ENCODE assay signal across 19 mouse cellular contexts in genomic region chr11:25574129-25574465, GRCm38 (mm10).
DNase-seq lines count a peak whose midpoint lies in the region; ATAC-seq lines count a peak whose summit lies in the region.
"Had no signal": no experiment of that assay in that cellular context is flagged by ENCODE, and none has a peak within 500 bp of the region (broad histone marks: within the 10 kb centered on the region; RNA-seq: fewer than 3 reads in every experiment).

No protein-coding gene starts in this region.

- DNase-seq in forebrain, embryonic 11.5 days (ENCODE audit: low spot score): no peak
- DNase-seq in midbrain, embryonic 10.5 days (ENCODE audit: low spot score): no peak
- DNase-seq in embryo, embryonic 9.5 days (ENCODE audit: extremely low spot score): no peak
- DNase-seq in yolk sac, embryonic 10.5 days (ENCODE audit: low spot score): no peak
- DNase-seq: adrenal gland, postnatal 14 days; cerebellum, adult 18-20 months; cerebellum, adult 9-11 months; cerebellum, postnatal 36 days; gastrocnemius, postnatal 36 days; heart, adult 11 months; heart, postnatal 36 days had no signal

- peak; percentile 76; the same call in 1 of the 2 replicates for ATAC-seq in forebrain, embryonic 13.5 days
- no peak for ATAC-seq in forebrain, embryonic 11.5 days (replicated peaks; ENCODE audit: low FRiP score)
- peak; percentile 74; the same call in 1 of the 2 replicates for ATAC-seq in midbrain, embryonic 15.5 days (replicated peaks)
- peak; percentile 78 for ATAC-seq in forebrain, embryonic 16.5 days
- ATAC-seq: activated CD4-positive, CD25-positive, alpha-beta regulatory T cell, adult 4 months; Patski had no signal

- H3K9me3 ChIP-seq in forebrain, embryonic 13.5 days (replicated peaks): no peaks in the 10 kb centered on the region
- H3K9me3 ChIP-seq in forebrain, embryonic 11.5 days (ENCODE audit: control insufficient read depth, low read length): no peaks in the 10 kb centered on the region
- H3K9me3 ChIP-seq in midbrain, embryonic 15.5 days: no peaks in the 10 kb centered on the region
- no peaks in the 10 kb centered on the region for H3K9me3 ChIP-seq in midbrain, embryonic 10.5 days (replicated peaks)
- H3K9me3 ChIP-seq in forebrain, embryonic 16.5 days (ENCODE audit: control insufficient read depth, low read length): no peaks in the 10 kb centered on the region
- H3K9me3 ChIP-seq: embryonic facial prominence, embryonic 10.5 days; heart, embryonic 13.5 days had no signal

- H3K4me1 ChIP-seq in forebrain, embryonic 13.5 days: peaks cover 7% of the 10 kb centered on the region; the same call in 1 of the 2 replicates
- no peaks in the 10 kb centered on the region for H3K4me1 ChIP-seq in forebrain, embryonic 11.5 days (replicated peaks; ENCODE audit: control insufficient read depth, insufficient read depth, low read length)
- H3K4me1 ChIP-seq in midbrain, embryonic 15.5 days: no peaks in the 10 kb centered on the region
- H3K4me1 ChIP-seq in midbrain, embryonic 10.5 days: no peaks in the 10 kb centered on the region
- peaks cover 12% of the 10 kb centered on the region for H3K4me1 ChIP-seq in forebrain, embryonic 16.5 days (replicated peaks; ENCODE audit: control insufficient read depth, insufficient read depth, low read length)
- H3K4me1 ChIP-seq: heart, embryonic 13.5 days had no signal

- H3K27me3 ChIP-seq in forebrain, embryonic 13.5 days: no peaks in the 10 kb centered on the region
- no peaks in the 10 kb centered on the region for H3K27me3 ChIP-seq in forebrain, embryonic 11.5 days (ENCODE audit: control insufficient read depth, insufficient read depth, low read length)
- no peaks in the 10 kb centered on the region for H3K27me3 ChIP-seq in midbrain, embryonic 15.5 days (replicated peaks)
- no peaks in the 10 kb centered on the region for H3K27me3 ChIP-seq in midbrain, embryonic 10.5 days (ENCODE audit: low read depth, poor library complexity, severe bottlenecking)
- H3K27me3 ChIP-seq in forebrain, embryonic 16.5 days (replicated peaks; ENCODE audit: control insufficient read depth, insufficient read depth, low read length): no peaks in the 10 kb centered on the region
- H3K27me3 ChIP-seq: heart, embryonic 13.5 days; Patski had no signal

- H3K27ac ChIP-seq in forebrain, embryonic 13.5 days: no peak overlapping the region
- H3K27ac ChIP-seq in forebrain, embryonic 11.5 days (ENCODE audit: low read depth, low read length): no peak overlapping the region
- H3K27ac ChIP-seq in midbrain, embryonic 15.5 days: no peak overlapping the region
- no peak overlapping the region for H3K27ac ChIP-seq in midbrain, embryonic 10.5 days (replicated peaks)
- H3K27ac ChIP-seq in forebrain, embryonic 16.5 days (ENCODE audit: low read length): peak overlapping the region; percentile 76
- H3K27ac ChIP-seq: embryonic facial prominence, embryonic 10.5 days; heart, embryonic 13.5 days; hindbrain, postnatal 0 days had no signal

- no peak overlapping the region for H3K9ac ChIP-seq in forebrain, embryonic 13.5 days
- H3K9ac ChIP-seq in forebrain, embryonic 11.5 days (ENCODE audit: low read length): no peak overlapping the region
- H3K9ac ChIP-seq in midbrain, embryonic 15.5 days: no peak overlapping the region
- H3K9ac ChIP-seq in forebrain, embryonic 16.5 days (replicated peaks; ENCODE audit: low read depth, low read length): no peak overlapping the region
- H3K9ac ChIP-seq: heart, embryonic 13.5 days had no signal

- no peaks in the 10 kb centered on the region for H3K36me3 ChIP-seq in forebrain, embryonic 13.5 days (ENCODE audit: poor library complexity, severe bottlenecking)
- H3K36me3 ChIP-seq in forebrain, embryonic 11.5 days (ENCODE audit: control insufficient read depth, insufficient read depth, low read length): no peaks in the 10 kb centered on the region
- H3K36me3 ChIP-seq in midbrain, embryonic 15.5 days (replicated peaks): no peaks in the 10 kb centered on the region
- H3K36me3 ChIP-seq in midbrain, embryonic 10.5 days: no peaks in the 10 kb centered on the region
- H3K36me3 ChIP-seq in forebrain, embryonic 16.5 days (ENCODE audit: control insufficient read depth, insufficient read depth): no peaks in the 10 kb centered on the region
- H3K36me3 ChIP-seq: embryonic facial prominence, embryonic 10.5 days; heart, embryonic 13.5 days had no signal

- WGBS in forebrain, embryonic 13.5 days: 65% methylated on average over 9 of the region's 9 CpGs
- WGBS in forebrain, embryonic 11.5 days: 91% methylated on average over 9 of the region's 9 CpGs
- WGBS in midbrain, embryonic 15.5 days: 78% methylated on average over 9 of the region's 9 CpGs
- 95% methylated on average over 9 of the region's 9 CpGs for WGBS in midbrain, embryonic 10.5 days
- WGBS in forebrain, embryonic 16.5 days: 57% methylated on average over 9 of the region's 9 CpGs

- H3K4me2 ChIP-seq in forebrain, embryonic 13.5 days: no peak overlapping the region
- no peak overlapping the region for H3K4me2 ChIP-seq in forebrain, embryonic 11.5 days (ENCODE audit: low read depth, low read length, severe bottlenecking)
- no peak overlapping the region for H3K4me2 ChIP-seq in midbrain, embryonic 15.5 days
- H3K4me2 ChIP-seq in forebrain, embryonic 16.5 days (ENCODE audit: low read length): no peak overlapping the region
- H3K4me2 ChIP-seq: heart, embryonic 13.5 days had no signal

- H3K4me3 ChIP-seq in forebrain, embryonic 13.5 days: no peak overlapping the region
- no peak overlapping the region for H3K4me3 ChIP-seq in forebrain, embryonic 11.5 days (ENCODE audit: low read depth, low read length)
- H3K4me3 ChIP-seq in midbrain, embryonic 15.5 days: no peak overlapping the region
- H3K4me3 ChIP-seq in midbrain, embryonic 10.5 days: no peak overlapping the region
- no peak overlapping the region for H3K4me3 ChIP-seq in forebrain, embryonic 16.5 days (replicated peaks; ENCODE audit: low read length)
- H3K4me3 ChIP-seq: embryonic facial prominence, embryonic 10.5 days; heart, embryonic 13.5 days had no signal
